In genomic region chr5:33202516-33203170, GRCm38 (mm10) we compare ENCODE assay signal across 10 mouse cellular contexts.
"Had no signal": no experiment of that assay in that cellular context is flagged by ENCODE, and none has a peak within 500 bp of the region (broad histone marks: within the 10 kb centered on the region; RNA-seq: fewer than 3 reads in every experiment).

No protein-coding gene starts in this region.

- H3K27ac ChIP-seq: kidney, postnatal 0 days; limb, embryonic 12.5 days; liver, embryonic 14.5 days; midbrain, embryonic 12.5 days; neural tube, embryonic 15.5 days had no signal

- H3K27me3 ChIP-seq: limb, embryonic 12.5 days had no signal

- H3K4me3 ChIP-seq: limb, embryonic 12.5 days; midbrain, embryonic 12.5 days; neural tube, embryonic 15.5 days had no signal

- H3K4me1 ChIP-seq: limb, embryonic 12.5 days; neural tube, embryonic 15.5 days had no signal

- H3K9ac ChIP-seq: limb, embryonic 12.5 days; liver, embryonic 14.5 days; midbrain, embryonic 12.5 days; neural tube, embryonic 15.5 days had no signal

- H3K4me2 ChIP-seq: limb, embryonic 12.5 days; midbrain, embryonic 12.5 days; neural tube, embryonic 15.5 days had no signal

- H3K36me3 ChIP-seq: limb, embryonic 12.5 days; midbrain, embryonic 12.5 days; neural tube, embryonic 15.5 days had no signal

- H3K9me3 ChIP-seq: limb, embryonic 12.5 days; midbrain, embryonic 12.5 days; neural tube, embryonic 15.5 days had no signal

- DNase-seq: kidney, adult 9 months; kidney, postnatal 36 days; lung, postnatal 10 days; right cerebral cortex, adult 18-20 months; thymus, postnatal 14 days had no signal
